Mouse (Mus musculus) heart, postnatal 0 days (tissue): ENCODE results near the gene Gtf2a1l.

Source experiments
- CTCF ChIP-seq: IDR thresholded peaks from 2 replicates; pipeline ENCODE4 v1.5.1; 2016; ENCODE audit warnings: antibody characterized with exemption, control low read depth, low read depth
- EP300 ChIP-seq: IDR thresholded peaks from 2 replicates; pipeline ENCODE4 v1.6.1; 2016; ENCODE audit warnings: antibody characterized with exemption, low read depth

DNA sequence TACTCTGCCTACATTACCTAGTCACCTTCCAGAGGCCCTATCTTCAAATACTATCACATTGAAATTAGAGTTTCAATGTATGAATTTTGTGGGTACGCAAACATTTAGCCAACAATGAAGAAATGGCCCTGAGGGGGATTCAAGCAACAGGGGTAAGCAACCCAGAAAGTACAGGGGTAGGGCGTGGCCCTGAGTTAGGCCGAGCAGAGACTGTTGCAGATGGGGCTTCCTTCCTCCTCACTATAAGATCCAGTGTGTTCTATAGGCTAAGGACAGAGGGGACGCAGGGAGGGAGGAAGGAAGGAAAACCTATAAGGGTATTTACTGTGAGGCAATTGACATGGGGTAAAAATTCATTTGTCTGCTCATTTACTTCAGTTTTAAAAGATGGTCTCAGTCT, 44.1 kb upstream of the Gtf2a1l start:
- no peak for TF ChIP-seq CTCF
- TF ChIP-seq EP300, result no peak
